10 mouse cellular contexts compared by ENCODE assay signal in genomic region chr10:21337191-21337590, GRCm38 (mm10). TPM values are rescaled to one million over a fixed set of nuclear protein-coding genes. Genes with fewer than 3 reads are reported as not detected.
DNase-seq lines count a peak whose midpoint lies in the region; ATAC-seq lines count a peak whose summit lies in the region.
"Had no signal": no experiment of that assay in that cellular context is flagged by ENCODE, and none has a peak within 500 bp of the region (broad histone marks: within the 10 kb centered on the region; RNA-seq: fewer than 3 reads in every experiment).

No protein-coding gene starts in this region.

- 74% methylated on average over 2 of the region's 2 CpGs for WGBS in midbrain, embryonic 14.5 days
- 64% methylated on average over 2 of the region's 2 CpGs for WGBS in midbrain, embryonic 16.5 days
- 60% methylated on average over 2 of the region's 2 CpGs for whole genome bisulfite sequencing in heart, embryonic 11.5 days (ENCODE audit: insufficient replicate concordance)

- H3K9ac ChIP-seq in midbrain, embryonic 14.5 days (replicated peaks; ENCODE audit: low read length) = no peak overlapping the region
- no peak overlapping the region for H3K9ac ChIP-seq in midbrain, embryonic 16.5 days (ENCODE audit: low read depth, low read length)
- H3K9ac ChIP-seq in heart, embryonic 11.5 days (ENCODE audit: low read depth, low read length) = no peak overlapping the region

- no peaks in the 10 kb centered on the region for H3K27me3 ChIP-seq in midbrain, embryonic 14.5 days (ENCODE audit: control insufficient read depth, insufficient read depth, low read length)
- no peaks in the 10 kb centered on the region for H3K27me3 ChIP-seq in midbrain, embryonic 16.5 days (ENCODE audit: control insufficient read depth, insufficient read depth, low read depth, low read length)
- H3K27me3 ChIP-seq in heart, embryonic 11.5 days (ENCODE audit: control insufficient read depth, insufficient read depth, low read length) = no peaks in the 10 kb centered on the region

- H3K4me2 ChIP-seq in midbrain, embryonic 14.5 days (ENCODE audit: low read length) = no peak overlapping the region
- no peak overlapping the region for H3K4me2 ChIP-seq in midbrain, embryonic 16.5 days (ENCODE audit: low read length)
- H3K4me2 ChIP-seq in heart, embryonic 11.5 days = no peak overlapping the region

- H3K36me3 ChIP-seq in midbrain, embryonic 14.5 days (ENCODE audit: control insufficient read depth, insufficient read depth, low read length) = peaks cover 45% of the 10 kb centered on the region
- H3K36me3 ChIP-seq in midbrain, embryonic 16.5 days (ENCODE audit: control insufficient read depth, insufficient read depth, low read length) = peaks cover 18% of the 10 kb centered on the region
- peaks cover 18% of the 10 kb centered on the region for H3K36me3 ChIP-seq in heart, embryonic 11.5 days (ENCODE audit: control insufficient read depth, insufficient read depth, low read length)

- no peaks in the 10 kb centered on the region for H3K4me1 ChIP-seq in midbrain, embryonic 14.5 days (ENCODE audit: control insufficient read depth, insufficient read depth, low read length)
- H3K4me1 ChIP-seq in midbrain, embryonic 16.5 days (ENCODE audit: control insufficient read depth, insufficient read depth, low read length) = no peaks in the 10 kb centered on the region
- H3K4me1 ChIP-seq in heart, embryonic 11.5 days (ENCODE audit: control insufficient read depth, insufficient read depth, low read length) = no peaks in the 10 kb centered on the region

- no peak for ATAC-seq in midbrain, embryonic 14.5 days (ENCODE audit: low FRiP score, low TSS enrichment)
- no peak for ATAC-seq in midbrain, embryonic 16.5 days
- ATAC-seq in heart, embryonic 11.5 days (replicated peaks; ENCODE audit: insufficient number of reproducible peaks, low FRiP score, low TSS enrichment) = no peak
- ATAC-seq in monocyte, adult 5-6 weeks (replicated peaks; ENCODE audit: insufficient number of reproducible peaks, low FRiP score, low TSS enrichment, poor library complexity, severe bottlenecking) = no peak

- no peak overlapping the region for H3K27ac ChIP-seq in midbrain, embryonic 14.5 days (replicated peaks; ENCODE audit: low read depth, low read length)
- H3K27ac ChIP-seq in midbrain, embryonic 16.5 days (ENCODE audit: low read length) = no peak overlapping the region
- H3K27ac ChIP-seq in heart, embryonic 11.5 days (ENCODE audit: low read depth, low read length) = no peak overlapping the region

- DNase-seq in cerebellum, postnatal 10 days = peak; percentile 30 to 46
- DNase-seq in cerebellum, adult 9-10 months = no peak
- peak; percentile 47 for DNase-seq in midbrain, embryonic 14.5 days
- peak; percentile 36 to 46 for DNase-seq in kidney, postnatal 4 days
- peak; percentile 42 to 69 for DNase-seq in thymus, postnatal 10 days (ENCODE audit: low spot score in 2 of 2)

- H3K4me3 ChIP-seq in midbrain, embryonic 14.5 days (replicated peaks; ENCODE audit: low read depth, low read length) = no peak overlapping the region
- no peak overlapping the region for H3K4me3 ChIP-seq in midbrain, embryonic 16.5 days (ENCODE audit: low read depth, low read length)
- no peak overlapping the region for H3K4me3 ChIP-seq in heart, embryonic 11.5 days (ENCODE audit: low read depth, low read length)
- H3K4me3 ChIP-seq: myocyte had no signal

- no peaks in the 10 kb centered on the region for H3K9me3 ChIP-seq in midbrain, embryonic 14.5 days (ENCODE audit: control insufficient read depth, low read length)
- no peaks in the 10 kb centered on the region for H3K9me3 ChIP-seq in midbrain, embryonic 16.5 days (replicated peaks; ENCODE audit: control insufficient read depth, low read length, poor library complexity, severe bottlenecking)
- H3K9me3 ChIP-seq in heart, embryonic 11.5 days (replicated peaks; ENCODE audit: control insufficient read depth, low read length) = peaks cover 4% of the 10 kb centered on the region

RNA-seq across cellular contexts. Expression of gene Aldh8a1, which starts 39.9 kb away (rescaled TPM):
- polyA plus RNA-seq in midbrain, embryonic 14.5 days (2014; fragmentation: Nextera tagmentation; extraction: Ambion mirVana) = 0.08 TPM in 1 of 2 replicates, not detected in the other
- polyA plus RNA-seq in midbrain, embryonic 16.5 days (2015; fragmentation: Nextera tagmentation; extraction: Ambion mirVana) = not detected in 2 replicates
- polyA plus RNA-seq in heart, embryonic 11.5 days (2014; fragmentation: Nextera tagmentation; extraction: Ambion mirVana) = 0.37 TPM in 1 of 2 replicates, not detected in the other
- total RNA-seq in monocyte, adult 5-6 weeks (2017) = not detected in 3 replicates
- total RNA-seq: heart, postnatal 36 days had no signal
- polyA plus RNA-seq: myocyte had no signal

RNA-seq across cellular contexts. Expression of gene Hbs1l, which starts 41.4 kb away (rescaled TPM):
- polyA plus RNA-seq in midbrain, embryonic 14.5 days (2014; fragmentation: Nextera tagmentation; extraction: Ambion mirVana) = 77.6 and 102 TPM in 2 replicates
- 89.3 and 95.1 TPM in 2 replicates for polyA plus RNA-seq in midbrain, embryonic 16.5 days (2015; fragmentation: Nextera tagmentation; extraction: Ambion mirVana)
- polyA plus RNA-seq in heart, embryonic 11.5 days (2014; fragmentation: Nextera tagmentation; extraction: Ambion mirVana) = 80.2 and 87.5 TPM in 2 replicates
- 104 to 126 TPM (median 115 TPM) in 3 replicates for total RNA-seq in monocyte, adult 5-6 weeks (2017)
